Mouse (Mus musculus): ENCODE measurements around the gene Ptpru. TPM values are rescaled to one million over a fixed set of nuclear protein-coding genes. Genes with fewer than 3 reads are reported as not detected.

The Ptpru gene
- polyA plus RNA-seq, 1 experiment from 2014 or later = 3.1 TPM

DNA sequence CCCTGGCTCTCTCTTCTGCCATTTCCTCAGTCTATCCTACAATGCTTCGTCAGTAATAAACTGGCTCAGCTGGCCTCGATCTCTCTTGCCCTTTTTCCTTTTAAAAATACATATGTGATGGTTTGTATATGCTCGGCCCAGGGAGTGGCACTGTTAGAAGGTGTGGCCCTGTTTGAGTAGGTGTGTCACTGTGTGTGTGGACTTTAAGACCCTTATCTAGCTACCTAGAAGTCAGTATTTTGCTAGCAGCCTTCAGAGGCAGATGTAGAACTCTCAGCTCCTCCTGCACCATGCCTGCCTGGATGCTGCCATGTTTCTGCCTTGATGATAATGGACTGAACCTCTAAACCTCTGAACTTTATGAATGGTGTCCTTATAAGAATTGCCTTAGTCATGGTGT is 15.5 kb downstream of the Ptpru start:
- peak; percentile 72 for ATAC-seq (ENCODE audit: low FRiP score, low TSS enrichment)
- H3K36me3 ChIP-seq (ENCODE audit: control insufficient read depth, insufficient read depth, low read length) = no peaks in the 10 kb centered on the region
- H3K4me1 ChIP-seq (replicated peaks; ENCODE audit: control insufficient read depth, insufficient read depth) = no peaks in the 10 kb centered on the region
- TF ChIP-seq CTCF (IDR thresholded peaks at IDR 0.05; ENCODE audit: low read depth) = no peak
- TF ChIP-seq EP300 (optimal IDR thresholded peaks at IDR 0.05) = no peak
- no peak overlapping the region for H3K4me2 ChIP-seq (replicated peaks; ENCODE audit: low read depth)
- WGBS = 54% methylated on average over 3 of the region's 3 CpGs
- H3K27ac ChIP-seq (replicated peaks) = no peak overlapping the region
- peak; percentile 49 for DNase-seq (ENCODE audit: low spot score)
- no peak overlapping the region for H3K4me3 ChIP-seq (ENCODE audit: low read depth, low read length)
- no peaks in the 10 kb centered on the region for H3K27me3 ChIP-seq (ENCODE audit: control insufficient read depth, insufficient read depth, low read length)
- no peak overlapping the region for H3K9ac ChIP-seq (ENCODE audit: low read length)
- no peaks in the 10 kb centered on the region for H3K9me3 ChIP-seq (ENCODE audit: control insufficient read depth, low read length)

GRCm38 (mm10) chr4:131821161-131821731 is 16.8 kb downstream of the Ptpru start:
- no peak for TF ChIP-seq EP300 (optimal IDR thresholded peaks at IDR 0.05)
- no peak for TF ChIP-seq CTCF (IDR thresholded peaks at IDR 0.05; ENCODE audit: low read depth)
- 31% methylated on average over 16 of the region's 16 CpGs for WGBS
- no peak overlapping the region for H3K27ac ChIP-seq (replicated peaks)
- no peaks in the 10 kb centered on the region for H3K27me3 ChIP-seq (ENCODE audit: control insufficient read depth, insufficient read depth, low read length)
- no peak overlapping the region for H3K9ac ChIP-seq (ENCODE audit: low read length)
- H3K4me3 ChIP-seq (ENCODE audit: low read depth, low read length) = no peak overlapping the region
- H3K36me3 ChIP-seq (ENCODE audit: control insufficient read depth, insufficient read depth, low read length) = no peaks in the 10 kb centered on the region
- ATAC-seq (ENCODE audit: low FRiP score, low TSS enrichment) (peak; percentile 8; the same call in 1 of the 2 replicates), DNase-seq (ENCODE audit: low spot score) (no peak)
- no peak overlapping the region for H3K4me2 ChIP-seq (replicated peaks; ENCODE audit: low read depth)
- H3K4me1 ChIP-seq (replicated peaks; ENCODE audit: control insufficient read depth, insufficient read depth) = no peaks in the 10 kb centered on the region
- H3K9me3 ChIP-seq (ENCODE audit: control insufficient read depth, low read length) = no peaks in the 10 kb centered on the region

GRCm38 (mm10) chr4:131818926-131819325 is 19.2 kb downstream of the Ptpru start:
- Histone ChIP-seq H3K4me3 (ENCODE audit: low read depth, low read length) (no peak overlapping the region), H3K36me3 (ENCODE audit: control insufficient read depth, insufficient read depth, low read length) (no peaks in the 10 kb centered on the region), H3K9me3 (ENCODE audit: control insufficient read depth, low read length) (no peaks in the 10 kb centered on the region), H3K27ac (replicated peaks) (no peak overlapping the region), H3K4me2 (replicated peaks; ENCODE audit: low read depth) (no peak overlapping the region), H3K27me3 (ENCODE audit: control insufficient read depth, insufficient read depth, low read length) (no peaks in the 10 kb centered on the region), H3K4me1 (replicated peaks; ENCODE audit: control insufficient read depth, insufficient read depth) (no peaks in the 10 kb centered on the region), H3K9ac (ENCODE audit: low read length) (no peak overlapping the region)
- TF ChIP-seq CTCF (IDR thresholded peaks at IDR 0.05; ENCODE audit: low read depth) (no peak), EP300 (optimal IDR thresholded peaks at IDR 0.05) (no peak)
- no peak for DNase-seq (ENCODE audit: low spot score)
- no peak for ATAC-seq (ENCODE audit: low FRiP score, low TSS enrichment)
- WGBS = 64% methylated on average over 23 of the region's 23 CpGs

GRCm38 (mm10) chr4:131815774-131816173 is 22.3 kb downstream of the Ptpru start:
- no peak overlapping the region for H3K27ac ChIP-seq (replicated peaks)
- H3K4me3 ChIP-seq (ENCODE audit: low read depth, low read length) = no peak overlapping the region
- no peaks in the 10 kb centered on the region for H3K36me3 ChIP-seq (ENCODE audit: control insufficient read depth, insufficient read depth, low read length)
- no peak for ATAC-seq (ENCODE audit: low FRiP score, low TSS enrichment)
- no peak for TF ChIP-seq EP300 (optimal IDR thresholded peaks at IDR 0.05)
- TF ChIP-seq CTCF (IDR thresholded peaks at IDR 0.05; ENCODE audit: low read depth) = no peak
- no peak overlapping the region for H3K4me2 ChIP-seq (replicated peaks; ENCODE audit: low read depth)
- H3K9me3 ChIP-seq (ENCODE audit: control insufficient read depth, low read length) = no peaks in the 10 kb centered on the region
- H3K9ac ChIP-seq (ENCODE audit: low read length) = no peak overlapping the region
- no peak for DNase-seq (ENCODE audit: low spot score)
- 61% methylated on average over 10 of the region's 10 CpGs for WGBS
- no peaks in the 10 kb centered on the region for H3K4me1 ChIP-seq (replicated peaks; ENCODE audit: control insufficient read depth, insufficient read depth)
- H3K27me3 ChIP-seq (ENCODE audit: control insufficient read depth, insufficient read depth, low read length) = no peaks in the 10 kb centered on the region

GRCm38 (mm10) chr4:131814869-131815268 is 23.2 kb downstream of the Ptpru start:
- TF ChIP-seq CTCF (IDR thresholded peaks at IDR 0.05; ENCODE audit: low read depth) (no peak), EP300 (optimal IDR thresholded peaks at IDR 0.05) (no peak)
- WGBS = 66% methylated on average over 10 of the region's 10 CpGs

GRCm38 (mm10) chr4:131813798-131814197 is 24.3 kb downstream of the Ptpru start:
- Histone ChIP-seq H3K4me1 (replicated peaks; ENCODE audit: control insufficient read depth, insufficient read depth) (no peaks in the 10 kb centered on the region), H3K4me3 (ENCODE audit: low read depth, low read length) (no peak overlapping the region), H3K9me3 (ENCODE audit: control insufficient read depth, low read length) (no peaks in the 10 kb centered on the region), H3K36me3 (ENCODE audit: control insufficient read depth, insufficient read depth, low read length) (no peaks in the 10 kb centered on the region), H3K4me2 (replicated peaks; ENCODE audit: low read depth) (no peak overlapping the region), H3K9ac (ENCODE audit: low read length) (no peak overlapping the region), H3K27ac (replicated peaks) (no peak overlapping the region), H3K27me3 (ENCODE audit: control insufficient read depth, insufficient read depth, low read length) (no peaks in the 10 kb centered on the region)
- DNase-seq (ENCODE audit: low spot score) (no peak), ATAC-seq (ENCODE audit: low FRiP score, low TSS enrichment) (no peak; the same call in 1 of the 2 replicates)
- 61% methylated on average over 7 of the region's 7 CpGs for WGBS
- TF ChIP-seq CTCF (IDR thresholded peaks at IDR 0.05; ENCODE audit: low read depth) (no peak), EP300 (optimal IDR thresholded peaks at IDR 0.05) (no peak)

More at GRCm38 (mm10) chr4:131814869-131815268, 23.2 kb downstream of the Ptpru start:
- Histone ChIP-seq H3K9me3 (ENCODE audit: control insufficient read depth, low read length) (no peaks in the 10 kb centered on the region), H3K4me1 (replicated peaks; ENCODE audit: control insufficient read depth, insufficient read depth) (no peaks in the 10 kb centered on the region), H3K27me3 (ENCODE audit: control insufficient read depth, insufficient read depth, low read length) (no peaks in the 10 kb centered on the region), H3K27ac (replicated peaks) (no peak overlapping the region), H3K4me3 (ENCODE audit: low read depth, low read length) (no peak overlapping the region), H3K9ac (ENCODE audit: low read length) (no peak overlapping the region), H3K36me3 (ENCODE audit: control insufficient read depth, insufficient read depth, low read length) (no peaks in the 10 kb centered on the region), H3K4me2 (replicated peaks; ENCODE audit: low read depth) (no peak overlapping the region)
- ATAC-seq (ENCODE audit: low FRiP score, low TSS enrichment) (no peak), DNase-seq (ENCODE audit: low spot score) (no peak)

Measured in stomach, postnatal 0 days (tissue).